Mouse (Mus musculus) CH12.LX (cell line): ENCODE measurements around the gene C1qtnf2.

Experiments
- CHD1 ChIP-seq: IDR thresholded peaks from 2 replicates; pipeline ENCODE4 v1.6.1; 2012; ENCODE audit warnings: low read depth, low read length, improper control_type of control experiment, inconsistent platforms
- CTCF ChIP-seq, 2 experiments: IDR thresholded peaks in 1 of 2; conservative IDR thresholded peaks in 1 of 2; 2 replicates each; pipeline ENCODE4 v1.5.1; 2011 to 2012; ENCODE audit warnings: low read depth in 2 of 2, low read length in 2 of 2, improper control_type of control experiment in 1 of 2, inconsistent platforms in 1 of 2, mild to moderate bottlenecking in 1 of 2, moderate library complexity in 1 of 2
- ELF1 ChIP-seq: IDR thresholded peaks from 2 replicates; pipeline ENCODE4 v1.6.1; 2014; ENCODE audit warnings: low read depth, mild to moderate bottlenecking, inconsistent platforms, low read length, improper control_type of control experiment
- POLR2AphosphoS2 ChIP-seq: IDR thresholded peaks from 2 replicates; pipeline ENCODE4 v1.6.1; 2011; ENCODE audit warnings: low read depth, low read length, improper control_type of control experiment
- USF1 ChIP-seq: IDR thresholded peaks from 2 replicates; pipeline ENCODE4 v1.6.1; 2014; ENCODE audit warnings: low read depth, mild to moderate bottlenecking, inconsistent platforms, low read length, improper control_type of control experiment
- ZMIZ1 ChIP-seq: IDR thresholded peaks from 2 replicates; pipeline ENCODE4 v1.6.1; 2012; ENCODE audit warnings: low read depth, mild to moderate bottlenecking, inconsistent platforms, low read length, improper control_type of control experiment

- TF ChIP-seq USF1 = no peak
- no peak for TF ChIP-seq CTCF (conservative IDR thresholded peaks at IDR 0.05 in 1 of 2, IDR thresholded peaks at IDR 0.05 in 1 of 2; ENCODE audit: low read depth in 2 of 2, low read length in 2 of 2)
- no peak for TF ChIP-seq CHD1
- no peak for TF ChIP-seq ELF1
- no peak for TF ChIP-seq POLR2AphosphoS2
- no peak for TF ChIP-seq ZMIZ1
Measured at GRCm38 (mm10) chr11:43507976-43508375, 33.9 kb downstream of the C1qtnf2 start.
